Mouse (Mus musculus) gastrocnemius, adult 8-10 months (tissue): ENCODE data around the gene Dusp23. TPM values are rescaled to one million over a fixed set of nuclear protein-coding genes. Genes with fewer than 3 reads are reported as not detected.

Source experiments
- total RNA-seq, 4 experiments: library from RNA; stranded (reverse); gene quantifications; 2 replicates each; pipeline ENCODE4 v1.2.4; 2022

Gene Dusp23
- total RNA-seq, 4 experiments from 2014 or later: 28.1 to 33.7 (median 33.5) TPM

Other genes with a start within 250 kb of the Dusp23 start
- gene Slamf9, start 157.6 kb downstream of the Dusp23 start, total RNA-seq: not detected
- gene Igsf9, start 151.2 kb downstream of the Dusp23 start, total RNA-seq: under 1 TPM in 1 of 4 experiments, not detected in 3; 0.20 TPM
- 10 to 100 TPM in 3 of 4 experiments, 1 to 10 TPM in 1; 9.0 to 14.8 (median 10.9) TPM for gene Tagln2, start 132.9 kb downstream of the Dusp23 start, total RNA-seq
- gene Cfap45, start 112.2 kb downstream of the Dusp23 start, total RNA-seq: not detected
- gene Vsig8, start 77.0 kb downstream of the Dusp23 start, total RNA-seq: not detected
- gene Slamf8, start 42.4 kb downstream of the Dusp23 start, total RNA-seq: not detected
- gene Fcrl6, start 30.4 kb downstream of the Dusp23 start, total RNA-seq: not detected
- under 1 TPM in 2 of 4 experiments, not detected in 2; 0.15 to 0.22 TPM for gene Crp, start 65.1 kb upstream of the Dusp23 start, total RNA-seq